Mouse (Mus musculus): ENCODE results near the gene Fmo6. TPM values are rescaled to one million over a fixed set of nuclear protein-coding genes. Genes with fewer than 3 reads are reported as not detected.

Fmo6 gene
- total RNA-seq, 4 experiments from 2014 or later = not detected

Other genes starting within 250 kb of the Fmo6 start
- 10 to 100 TPM; 43.7 to 48.2 (median 44.1) TPM for gene Prrc2c, start 197.0 kb downstream of the Fmo6 start, total RNA-seq (2022)
- under 1 TPM in 1 of 4 experiments, not detected in 3; 0.15 TPM for gene Fmo4, start 123.5 kb downstream of the Fmo6 start, total RNA-seq (2022)
- 10 to 100 TPM in 3 of 4 experiments, 1 to 10 TPM in 1; 5.5 to 16.6 (median 11.4) TPM for gene Fmo1, start 70.9 kb downstream of the Fmo6 start, total RNA-seq (2022)
- gene Fmo2, start 38.8 kb downstream of the Fmo6 start, total RNA-seq (2022) = 10 to 100 TPM in 3 of 4 experiments, 1 to 10 TPM in 1; 5.9 to 16.7 (median 15.6) TPM
- gene Fmo3, start 47.0 kb upstream of the Fmo6 start, total RNA-seq (2022) = not detected
- gene Mroh9, start 148.2 kb upstream of the Fmo6 start, total RNA-seq (2022) = not detected

All from gastrocnemius, adult 8-10 months (tissue).